Mouse (Mus musculus) liver, embryonic 12.5 days (tissue): Measurements from ENCODE around the gene 4930558K02Rik. TPM values are rescaled to one million over a fixed set of nuclear protein-coding genes. Genes with fewer than 3 reads are reported as not detected.

Experiments used
- ATAC-seq: fragments of 200-750 bp; cut with Nextera tagmentation; 2 replicates; pipeline ENCODE4 v1.8.0; 2017; ENCODE audit warnings: moderate number of reproducible peaks, mild to moderate bottlenecking, moderate library complexity
- H3K27ac ChIP-seq: fragments of 300-500 bp; sonication (generic); 2 replicates; pipeline ENCODE4 v1.5.1; 2016; ENCODE audit warnings: mild to moderate bottlenecking
- H3K27me3 ChIP-seq: fragments of 300-500 bp; sonication (generic); replicated peaks from 2 replicates; pipeline ENCODE4 v1.6.1; 2016; ENCODE audit warnings: mild to moderate bottlenecking, moderate library complexity
- H3K36me3 ChIP-seq: fragments of 300-500 bp; sonication (generic); 2 replicates; pipeline ENCODE4 v1.6.1; 2016; ENCODE audit warnings: mild to moderate bottlenecking, moderate library complexity
- H3K4me1 ChIP-seq: fragments of 300-500 bp; sonication (generic); 2 replicates; pipeline ENCODE4 v1.6.1; 2016
- H3K4me2 ChIP-seq: fragments of 300-500 bp; sonication (generic); 2 replicates; pipeline ENCODE4 v1.6.1; 2016; ENCODE audit warnings: mild to moderate bottlenecking, moderate library complexity
- H3K4me3 ChIP-seq: fragments of 300-500 bp; sonication (generic); 2 replicates; pipeline ENCODE4 v1.5.1; 2016; ENCODE audit warnings: mild to moderate bottlenecking, moderate library complexity
- H3K9ac ChIP-seq: fragments of 300-500 bp; sonication (generic); 2 replicates; pipeline ENCODE4 v1.6.1; 2016; ENCODE audit warnings: mild to moderate bottlenecking, moderate library complexity
- H3K9me3 ChIP-seq: fragments of 300-500 bp; sonication (generic); replicated peaks from 2 replicates; pipeline ENCODE4 v1.6.1; 2016; ENCODE audit warnings: mild to moderate bottlenecking, moderate library complexity
- WGBS: fragments of 180-500 bp; shearing (Covaris S2); methylation state at CpG from one replicate; pipeline ENCODE4 v1.1.7; 2016; ENCODE audit not compliant: insufficient replicate concordance; 5-methylcytosine and 5-hydroxymethylcytosine counted together
- polyA plus RNA-seq: library from polyadenylated mRNA; unstranded; fragments of >200 nt; fragmentation: Nextera tagmentation; extraction: Ambion mirVana; gene quantifications from 2 replicates; pipeline ENCODE4 v1.2.1, GENCODE M21; 2016

4930558K02Rik gene
- polyA plus RNA-seq, 1 experiment from 2014 or later: not detected

- no peaks in the 10 kb centered on the region for H3K9me3 ChIP-seq
- WGBS: 60% methylated on average over 4 of the region's 4 CpGs
- H3K4me2 ChIP-seq: no peak overlapping the region
- no peak for ATAC-seq
- no peak overlapping the region for H3K27ac ChIP-seq
- H3K4me3 ChIP-seq: no peak overlapping the region
- no peaks in the 10 kb centered on the region for H3K36me3 ChIP-seq
- H3K4me1 ChIP-seq: no peaks in the 10 kb centered on the region
- H3K9ac ChIP-seq: no peak overlapping the region
- no peaks in the 10 kb centered on the region for H3K27me3 ChIP-seq
These were observed 48.1 kb downstream of the 4930558K02Rik start for GRCm38 (mm10) chr1:161931313-161931712.

GRCm38 (mm10) chr1:161927976-161928375, 51.5 kb downstream of the 4930558K02Rik start:
- Histone ChIP-seq H3K9me3 (no peaks in the 10 kb centered on the region), H3K36me3 (no peaks in the 10 kb centered on the region), H3K4me3 (no peak overlapping the region), H3K27ac (no peak overlapping the region), H3K27me3 (no peaks in the 10 kb centered on the region), H3K4me2 (no peak overlapping the region), H3K9ac (no peak overlapping the region), H3K4me1 (no peaks in the 10 kb centered on the region)
- 85% methylated on average over 2 of the region's 2 CpGs for WGBS
- no peak for ATAC-seq

- no peak overlapping the region for H3K9ac ChIP-seq
- ATAC-seq: no peak
- WGBS: 79% methylated on average over 13 of the region's 13 CpGs
- H3K36me3 ChIP-seq: no peaks in the 10 kb centered on the region
- no peak overlapping the region for H3K4me3 ChIP-seq
- no peaks in the 10 kb centered on the region for H3K4me1 ChIP-seq
- H3K9me3 ChIP-seq: no peaks in the 10 kb centered on the region
- no peaks in the 10 kb centered on the region for H3K27me3 ChIP-seq
- H3K27ac ChIP-seq: no peak overlapping the region
- no peak overlapping the region for H3K4me2 ChIP-seq
These were observed 54.1 kb downstream of the 4930558K02Rik start for GRCm38 (mm10) chr1:161925281-161925805.

GRCm38 (mm10) chr1:161924321-161924720, 55.1 kb downstream of the 4930558K02Rik start:
- Histone ChIP-seq H3K4me1 (peaks cover 5% of the 10 kb centered on the region; the same call in 1 of the 2 replicates), H3K9ac (no peak overlapping the region), H3K9me3 (no peaks in the 10 kb centered on the region), H3K4me3 (no peak overlapping the region), H3K36me3 (no peaks in the 10 kb centered on the region), H3K27me3 (no peaks in the 10 kb centered on the region), H3K4me2 (no peak overlapping the region), H3K27ac (no peak overlapping the region)
- 73% methylated on average over 3 of the region's 3 CpGs for WGBS
- no peak for ATAC-seq

GRCm38 (mm10) chr1:161921928-161922327, 57.5 kb downstream of the 4930558K02Rik start:
- no peak overlapping the region for H3K27ac ChIP-seq
- no peaks in the 10 kb centered on the region for H3K27me3 ChIP-seq
- H3K4me3 ChIP-seq: no peak overlapping the region
- peaks cover 16% of the 10 kb centered on the region; the same call in 1 of the 2 replicates for H3K4me1 ChIP-seq
- 71% methylated on average over 6 of the region's 6 CpGs for WGBS
- no peaks in the 10 kb centered on the region for H3K36me3 ChIP-seq
- no peak overlapping the region for H3K9ac ChIP-seq
- ATAC-seq: no peak
- no peak overlapping the region for H3K4me2 ChIP-seq
- no peaks in the 10 kb centered on the region for H3K9me3 ChIP-seq

GRCm38 (mm10) chr1:161920475-161921454, 58.7 kb downstream of the 4930558K02Rik start:
- H3K9me3 ChIP-seq: no peaks in the 10 kb centered on the region
- H3K36me3 ChIP-seq: no peaks in the 10 kb centered on the region
- no peak overlapping the region for H3K4me3 ChIP-seq
- ATAC-seq: no peak
- H3K27ac ChIP-seq: no peak overlapping the region
- no peaks in the 10 kb centered on the region for H3K27me3 ChIP-seq
- peaks cover 16% of the 10 kb centered on the region; the same call in 1 of the 2 replicates for H3K4me1 ChIP-seq
- 79% methylated on average over 9 of the region's 9 CpGs for WGBS
- no peak overlapping the region for H3K4me2 ChIP-seq
- no peak overlapping the region for H3K9ac ChIP-seq

- Histone ChIP-seq H3K27ac (no peak overlapping the region), H3K4me1 (peaks cover 16% of the 10 kb centered on the region; the same call in 1 of the 2 replicates), H3K9ac (no peak overlapping the region), H3K9me3 (no peaks in the 10 kb centered on the region), H3K36me3 (no peaks in the 10 kb centered on the region), H3K27me3 (no peaks in the 10 kb centered on the region), H3K4me2 (no peak overlapping the region), H3K4me3 (no peak overlapping the region)
- 0 out of 2 replicates have a peak, but pooled peaks have one; percentile 33 for ATAC-seq
- WGBS: 71% methylated on average over 2 of the region's 2 CpGs
These were observed 59.8 kb downstream of the 4930558K02Rik start for GRCm38 (mm10) chr1:161919594-161919993.

GRCm38 (mm10) chr1:161918682-161919372, 60.6 kb downstream of the 4930558K02Rik start:
- Histone ChIP-seq H3K27ac (no peak overlapping the region), H3K4me3 (no peak overlapping the region)
- 38% methylated on average over 7 of the region's 7 CpGs for WGBS

GRCm38 (mm10) chr1:161917940-161918484, 61.4 kb downstream of the 4930558K02Rik start:
- WGBS: 76% methylated on average over 3 of the region's 3 CpGs
- H3K4me3 ChIP-seq: no peak overlapping the region
- H3K9ac ChIP-seq: no peak overlapping the region
- no peaks in the 10 kb centered on the region for H3K9me3 ChIP-seq
- H3K27ac ChIP-seq: no peak overlapping the region
- H3K36me3 ChIP-seq: no peaks in the 10 kb centered on the region
- H3K27me3 ChIP-seq: no peaks in the 10 kb centered on the region; the same call in 1 of the 2 replicates
- no peak overlapping the region for H3K4me2 ChIP-seq
- H3K4me1 ChIP-seq: peaks cover 16% of the 10 kb centered on the region; the same call in 1 of the 2 replicates
- ATAC-seq: no peak

More at GRCm38 (mm10) chr1:161918682-161919372, 60.6 kb downstream of the 4930558K02Rik start:
- no peak overlapping the region for H3K9ac ChIP-seq
- ATAC-seq: no peak
- no peaks in the 10 kb centered on the region; the same call in 1 of the 2 replicates for H3K27me3 ChIP-seq
- H3K36me3 ChIP-seq: no peaks in the 10 kb centered on the region
- H3K4me2 ChIP-seq: no peak overlapping the region
- H3K4me1 ChIP-seq: peaks cover 16% of the 10 kb centered on the region; the same call in 1 of the 2 replicates
- no peaks in the 10 kb centered on the region for H3K9me3 ChIP-seq

GRCm38 (mm10) chr1:161916036-161916435, 63.4 kb downstream of the 4930558K02Rik start:
- H3K4me1 ChIP-seq: peaks cover 16% of the 10 kb centered on the region; the same call in 1 of the 2 replicates
- no peaks in the 10 kb centered on the region; the same call in 1 of the 2 replicates for H3K27me3 ChIP-seq
- H3K4me2 ChIP-seq: no peak overlapping the region
- H3K9ac ChIP-seq: no peak overlapping the region
- H3K36me3 ChIP-seq: no peaks in the 10 kb centered on the region
- 59% methylated on average over 3 of the region's 3 CpGs for WGBS
- no peak overlapping the region for H3K4me3 ChIP-seq
- no peak overlapping the region for H3K27ac ChIP-seq
- no peaks in the 10 kb centered on the region for H3K9me3 ChIP-seq
- ATAC-seq: no peak

- 70% methylated on average over 7 of the region's 7 CpGs for WGBS
- Histone ChIP-seq H3K4me3 (no peak overlapping the region), H3K9me3 (no peaks in the 10 kb centered on the region), H3K9ac (no peak overlapping the region), H3K4me1 (0 out of 2 replicates have a peak, but pooled peaks cover 3% of the 10 kb centered on the region), H3K27ac (no peak overlapping the region), H3K36me3 (no peaks in the 10 kb centered on the region), H3K27me3 (no peaks in the 10 kb centered on the region; the same call in 1 of the 2 replicates), H3K4me2 (no peak overlapping the region)
- no peak for ATAC-seq
These were observed 65.8 kb downstream of the 4930558K02Rik start for GRCm38 (mm10) chr1:161913648-161913984.
